In genomic region chr15:92396770-92397608, GRCm38 (mm10) we compare ENCODE assay signal across 9 mouse cellular contexts. TPM values are rescaled to one million over a fixed set of nuclear protein-coding genes. Genes with fewer than 3 reads are reported as not detected.
DNase-seq lines count a peak whose midpoint lies in the region; ATAC-seq and TF ChIP-seq lines count a peak whose summit lies in the region.
"Had no signal": no experiment of that assay in that cellular context is flagged by ENCODE, and none has a peak within 500 bp of the region (broad histone marks: within the 10 kb centered on the region; RNA-seq: fewer than 3 reads in every experiment).

TSS of gene Pdzrn4 (plus strand) at chr15:92396881.

- no peaks in the 10 kb centered on the region for H3K36me3 ChIP-seq in kidney, embryonic 16.5 days (ENCODE audit: insufficient read depth, low read length)
- H3K36me3 ChIP-seq in heart, adult 2 months (ENCODE audit: control insufficient read depth, insufficient read depth, low read length), result no peaks in the 10 kb centered on the region
- H3K36me3 ChIP-seq in intestine, postnatal 0 days (ENCODE audit: control insufficient read depth, insufficient read depth), result no peaks in the 10 kb centered on the region

- no peak for TF ChIP-seq EP300 in heart, adult 2 months (IDR thresholded peaks at IDR 0.05; ENCODE audit: insufficient read depth, low read depth, low read length)

- 0 out of 2 replicates have a peak, but pooled peaks cover 5% of the 10 kb centered on the region for H3K4me1 ChIP-seq in kidney, embryonic 16.5 days (ENCODE audit: insufficient read depth, low read length)
- H3K4me1 ChIP-seq in heart, adult 2 months (ENCODE audit: control insufficient read depth, insufficient read depth, low read length), result no peaks in the 10 kb centered on the region
- H3K4me1 ChIP-seq in intestine, postnatal 0 days (replicated peaks; ENCODE audit: control insufficient read depth, insufficient read depth, low read length), result no peaks in the 10 kb centered on the region

- TF ChIP-seq CTCF in heart, adult 2 months (IDR thresholded peaks at IDR 0.05), result peak; percentile 39
- TF ChIP-seq CTCF in intestine, postnatal 0 days (IDR thresholded peaks at IDR 0.05; ENCODE audit: low read depth), result no peak

- peak within 1 kb of the TSS; percentile 50 for H3K4me3 ChIP-seq in kidney, embryonic 16.5 days (ENCODE audit: low read length)
- peak within 1 kb of the TSS; percentile 52 for H3K4me3 ChIP-seq in heart, adult 2 months
- H3K4me3 ChIP-seq in intestine, postnatal 0 days (ENCODE audit: low read depth, low read length), result peak within 1 kb of the TSS; percentile 30

- intact Hi-C loops in heart, adult 2 months (cut with DNase I), result loop anchor here (10.0 kb wide), 1 partner anchor 132 kb away; no protein-coding TSS in a partner anchor

- peak within 1 kb of the TSS; percentile 37; the same call in 1 of the 2 replicates for H3K9ac ChIP-seq in kidney, embryonic 16.5 days (replicated peaks; ENCODE audit: low read length)
- H3K9ac ChIP-seq in heart, adult 2 months (ENCODE audit: low read depth, low read length), result peak within 1 kb of the TSS; percentile 66
- no peak within 1 kb of the TSS for H3K9ac ChIP-seq in intestine, postnatal 0 days (ENCODE audit: low read depth, low read length)

- H3K27ac ChIP-seq in kidney, embryonic 16.5 days (ENCODE audit: low read length), result no peak within 1 kb of the TSS
- H3K27ac ChIP-seq in heart, adult 2 months, result peak within 1 kb of the TSS; percentile 45
- H3K27ac ChIP-seq in intestine, postnatal 0 days (ENCODE audit: low read depth, low read length), result no peak within 1 kb of the TSS

- WGBS in kidney, embryonic 16.5 days, result under 1% methylated on average over 62 of the region's 65 CpGs
- WGBS in heart, adult 2 months, result 2% methylated on average over 64 of the region's 65 CpGs
- 1% methylated on average over 62 of the region's 65 CpGs for WGBS in intestine, postnatal 0 days

- peak; percentile 90 for ATAC-seq in kidney, embryonic 16.5 days (ENCODE audit: low FRiP score, low TSS enrichment)
- ATAC-seq in intestine, postnatal 0 days, result no peak

- DNase-seq in kidney, adult 8-10 months, result no peak
- DNase-seq in embryo, embryonic 11 days, result peak; percentile 68
- peak; percentile 57 to 61 for DNase-seq in heart, adult 2 months
- peak; percentile 2 for DNase-seq in lung, postnatal 14 days
- DNase-seq in right cerebral cortex, postnatal 14 days, result peak; percentile 42
- no peak for DNase-seq in spleen, postnatal 10 days (ENCODE audit: low spot score in 2 of 2)

- H3K9me3 ChIP-seq in kidney, embryonic 16.5 days (ENCODE audit: low read length), result no peaks in the 10 kb centered on the region
- no peaks in the 10 kb centered on the region for H3K9me3 ChIP-seq in intestine, postnatal 0 days (ENCODE audit: control insufficient read depth)

- TF ChIP-seq POLR2A in heart, adult 2 months (IDR thresholded peaks at IDR 0.05; ENCODE audit: insufficient read depth, low read depth, low read length), result no peak

- H3K4me2 ChIP-seq in kidney, embryonic 16.5 days (replicated peaks; ENCODE audit: low read depth, low read length), result peak within 1 kb of the TSS; percentile 94
- peak within 1 kb of the TSS; percentile 63 for H3K4me2 ChIP-seq in intestine, postnatal 0 days (replicated peaks; ENCODE audit: low read depth)

- H3K27me3 ChIP-seq in kidney, embryonic 16.5 days (ENCODE audit: insufficient read depth, low read length), result peaks cover 25% of the 10 kb centered on the region
- H3K27me3 ChIP-seq in heart, adult 2 months (ENCODE audit: control insufficient read depth, insufficient read depth, low read length), result no peaks in the 10 kb centered on the region; the same call in 1 of the 2 replicates
- H3K27me3 ChIP-seq in intestine, postnatal 0 days (replicated peaks; ENCODE audit: control insufficient read depth, insufficient read depth, low read length), result peaks cover 15% of the 10 kb centered on the region

- H3K79me2 ChIP-seq in heart, adult 2 months (replicated peaks; ENCODE audit: control insufficient read depth, insufficient read depth, low read length), result no peaks in the 10 kb centered on the region

RNA-seq across cellular contexts. Expression of gene Pdzrn4, which starts in this region (rescaled TPM):
- polyA plus RNA-seq in kidney, embryonic 16.5 days (2015; fragmentation: Nextera tagmentation; extraction: Ambion mirVana), result 2.9 and 3.1 TPM in 2 replicates
- 1 to 10 TPM; 2.7 to 3.5 TPM for total RNA-seq in heart, adult 2 months (2021)
- 0.90 and 1.7 TPM in 2 replicates for polyA plus RNA-seq in heart, adult 2 months (2012; rRNA removed)
- 0.94 and 1.1 TPM in 2 replicates for polyA plus RNA-seq in intestine, postnatal 0 days (2015; fragmentation: Nextera tagmentation; extraction: Ambion mirVana)
- total RNA-seq: MEL had no signal

Comparison
In these comparisons a context has a peak if more than half of its experiments do, and no peak if none do; other contexts are left out.
1. DNase-seq: peak in embryo, embryonic 11 days (single experiment), heart, adult 2 months (2 of 2), lung, postnatal 14 days (single experiment) and right cerebral cortex, postnatal 14 days (single experiment); none in kidney, adult 8-10 months (0 of 2) and spleen, postnatal 10 days (0 of 2).
2. Peak in every context shown above with its lines, with median percentiles within 50 percentile points of each other: H3K4me3 ChIP-seq.